Mouse (Mus musculus): ENCODE data around the gene Mcmbp. TPM values are rescaled to one million over a fixed set of nuclear protein-coding genes. Genes with fewer than 3 reads are reported as not detected.

Gene Mcmbp
- polyA plus RNA-seq, 1 experiment from 2014 or later: 59.0 TPM

DNA sequence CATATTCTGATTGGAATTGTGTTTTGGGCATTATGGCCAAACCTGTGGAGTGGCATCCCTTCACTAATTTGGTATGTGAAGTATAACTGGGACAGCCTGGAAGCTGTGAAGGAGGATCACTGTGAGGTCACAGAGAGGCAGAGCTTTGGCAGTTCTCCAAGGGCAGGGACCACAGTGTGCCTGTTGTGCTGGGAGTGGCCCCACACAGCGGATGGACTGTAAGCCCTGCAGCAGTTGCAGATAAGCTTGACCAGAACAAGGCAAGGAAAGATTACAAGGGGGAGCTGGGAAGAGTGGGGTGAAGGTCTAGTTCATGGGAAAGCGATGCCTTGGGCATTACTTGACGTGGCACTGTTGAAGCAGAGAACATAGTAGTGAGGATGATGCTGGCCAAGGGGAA lies 8.5 kb upstream of the Mcmbp start:
- Histone ChIP-seq H3K4me3 (replicated peaks; ENCODE audit: low read length) (no peak overlapping the region), H3K4me1 (replicated peaks; ENCODE audit: control insufficient read depth, insufficient read depth, low read length) (peaks cover 21% of the 10 kb centered on the region), H3K9me3 (ENCODE audit: control insufficient read depth, low read length) (no peaks in the 10 kb centered on the region), H3K27me3 (replicated peaks; ENCODE audit: control insufficient read depth, insufficient read depth, low read length) (no peaks in the 10 kb centered on the region), H3K9ac (replicated peaks; ENCODE audit: low read depth, low read length) (no peak overlapping the region), H3K4me2 (ENCODE audit: low read length) (no peak overlapping the region), H3K27ac (ENCODE audit: low read length) (no peak overlapping the region), H3K36me3 (ENCODE audit: control insufficient read depth, insufficient read depth) (peaks cover 6% of the 10 kb centered on the region)
- ATAC-seq: no peak
- WGBS: 72% methylated on average over 3 of the region's 3 CpGs

DNA sequence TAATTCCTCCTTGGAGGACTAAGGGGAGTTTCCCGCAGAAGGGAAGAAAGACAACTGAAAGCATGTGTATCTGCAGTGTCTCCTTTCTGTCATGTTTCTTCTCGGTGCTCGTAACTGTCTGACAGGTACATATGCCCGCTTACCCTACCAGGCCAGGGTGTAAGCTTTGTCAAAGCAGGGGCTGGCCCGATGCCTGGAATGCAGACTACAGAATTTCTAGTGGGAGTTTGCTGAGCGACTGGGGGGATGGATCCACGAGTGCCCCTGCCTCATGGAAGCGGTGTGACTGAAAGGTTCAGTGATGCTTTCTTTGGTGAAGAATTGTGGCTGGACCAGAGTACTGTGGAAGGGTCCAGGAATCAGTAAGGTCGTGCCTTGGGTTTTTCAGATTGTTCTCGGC lies 5.9 kb upstream of the Mcmbp start:
- ATAC-seq: no peak
- Histone ChIP-seq H3K4me3 (replicated peaks; ENCODE audit: low read length) (no peak overlapping the region), H3K4me1 (replicated peaks; ENCODE audit: control insufficient read depth, insufficient read depth, low read length) (peaks cover 21% of the 10 kb centered on the region), H3K27ac (ENCODE audit: low read length) (no peak overlapping the region), H3K27me3 (replicated peaks; ENCODE audit: control insufficient read depth, insufficient read depth, low read length) (peaks cover 7% of the 10 kb centered on the region; the same call in 1 of the 2 replicates), H3K9ac (replicated peaks; ENCODE audit: low read depth, low read length) (no peak overlapping the region; the same call in 1 of the 2 replicates), H3K9me3 (ENCODE audit: control insufficient read depth, low read length) (no peaks in the 10 kb centered on the region), H3K4me2 (ENCODE audit: low read length) (peak overlapping the region; percentile 88), H3K36me3 (ENCODE audit: control insufficient read depth, insufficient read depth) (no peaks in the 10 kb centered on the region; the same call in 1 of the 2 replicates)
- WGBS: 87% methylated on average over 10 of the region's 10 CpGs

DNA sequence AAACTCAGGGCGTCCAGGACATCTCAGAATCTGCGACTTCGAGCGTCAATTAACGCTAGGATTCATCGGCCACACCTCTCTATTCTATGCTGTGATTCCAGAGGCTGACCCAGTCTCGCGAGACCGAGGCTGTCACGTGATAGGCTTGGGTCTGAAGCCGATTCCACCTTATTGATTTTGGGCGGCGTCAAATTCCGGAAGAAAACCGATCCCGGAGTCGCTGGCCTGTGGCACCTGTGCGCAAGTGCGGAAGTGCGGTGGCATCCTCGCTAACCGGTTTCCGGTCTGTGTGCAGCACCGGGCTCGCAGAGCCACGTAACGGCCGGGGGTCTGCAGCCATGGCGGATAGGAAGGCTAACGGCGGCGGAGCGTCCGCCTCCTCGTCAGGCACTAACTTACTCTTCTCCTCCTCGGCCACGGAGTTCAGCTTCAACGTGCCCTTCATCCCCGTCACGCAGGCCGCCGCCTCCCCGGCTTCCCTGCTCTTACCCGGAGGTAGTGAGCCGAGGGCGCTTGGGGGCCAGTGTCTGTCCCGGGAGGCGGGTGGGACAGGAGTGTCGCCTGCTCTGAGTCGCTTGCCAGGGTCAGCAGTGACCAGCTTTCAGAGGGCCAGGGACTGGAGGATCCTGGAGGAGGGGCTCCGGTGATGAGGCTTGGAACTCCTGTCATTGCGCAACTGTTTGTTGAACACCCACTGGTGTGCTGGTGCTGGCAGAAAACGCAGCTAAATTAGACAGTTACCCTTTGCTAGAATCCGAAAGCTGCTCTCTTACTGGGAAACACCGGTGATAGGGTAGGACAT lies 4.6 kb upstream of the Mcmbp start, which contains the start of gene Sec23ip:
Gene Sec23ip (plus strand): TSS at position 260 of the 802 bp plus-strand sequence.
- peaks cover 7% of the 10 kb centered on the region; the same call in 1 of the 2 replicates for H3K27me3 ChIP-seq (replicated peaks; ENCODE audit: control insufficient read depth, insufficient read depth, low read length)
- H3K4me3 ChIP-seq (replicated peaks; ENCODE audit: low read length): peak within 1 kb of the TSS; percentile 89
- H3K4me2 ChIP-seq (ENCODE audit: low read length): peak within 1 kb of the TSS; percentile 88
- H3K9me3 ChIP-seq (ENCODE audit: control insufficient read depth, low read length): no peaks in the 10 kb centered on the region
- peak within 1 kb of the TSS; percentile 76 for H3K9ac ChIP-seq (replicated peaks; ENCODE audit: low read depth, low read length)
- ATAC-seq: peak; percentile 88
- H3K4me1 ChIP-seq (replicated peaks; ENCODE audit: control insufficient read depth, insufficient read depth, low read length): peaks cover 24% of the 10 kb centered on the region
- H3K27ac ChIP-seq (ENCODE audit: low read length): peak within 1 kb of the TSS; percentile 75
- whole genome bisulfite sequencing: under 1% methylated on average over 55 of the region's 55 CpGs
- H3K36me3 ChIP-seq (ENCODE audit: control insufficient read depth, insufficient read depth): no peaks in the 10 kb centered on the region

DNA sequence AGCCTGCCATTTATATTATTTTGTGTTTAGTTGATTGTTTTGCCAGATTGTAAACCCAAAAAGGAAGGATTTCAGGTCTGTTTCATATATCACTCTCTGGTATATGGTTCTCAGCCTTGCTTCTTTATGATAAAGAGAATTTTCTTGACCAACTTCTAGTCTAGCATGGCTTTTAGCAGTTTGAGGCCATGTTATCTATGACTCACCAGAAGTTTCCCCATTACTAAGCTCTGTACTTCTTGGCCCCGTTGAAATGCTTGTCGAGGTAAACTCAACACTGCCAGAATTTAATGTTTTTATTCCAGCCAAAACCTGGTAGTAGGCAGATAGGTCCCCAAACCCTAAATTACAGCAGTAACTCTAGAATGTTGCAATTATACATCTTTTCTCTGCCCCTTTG lies 3.6 kb upstream of the Mcmbp start:
- Histone ChIP-seq H3K36me3 (ENCODE audit: control insufficient read depth, insufficient read depth) (no peaks in the 10 kb centered on the region), H3K9ac (replicated peaks; ENCODE audit: low read depth, low read length) (no peak overlapping the region), H3K4me3 (replicated peaks; ENCODE audit: low read length) (peak overlapping the region; percentile 89), H3K27me3 (replicated peaks; ENCODE audit: control insufficient read depth, insufficient read depth, low read length) (peaks cover 7% of the 10 kb centered on the region; the same call in 1 of the 2 replicates), H3K4me1 (replicated peaks; ENCODE audit: control insufficient read depth, insufficient read depth, low read length) (peaks cover 28% of the 10 kb centered on the region), H3K4me2 (ENCODE audit: low read length) (peak overlapping the region; percentile 76), H3K27ac (ENCODE audit: low read length) (no peak overlapping the region), H3K9me3 (ENCODE audit: control insufficient read depth, low read length) (no peaks in the 10 kb centered on the region)
- 65% methylated on average over 2 of the region's 2 CpGs for WGBS
- no peak for ATAC-seq

DNA sequence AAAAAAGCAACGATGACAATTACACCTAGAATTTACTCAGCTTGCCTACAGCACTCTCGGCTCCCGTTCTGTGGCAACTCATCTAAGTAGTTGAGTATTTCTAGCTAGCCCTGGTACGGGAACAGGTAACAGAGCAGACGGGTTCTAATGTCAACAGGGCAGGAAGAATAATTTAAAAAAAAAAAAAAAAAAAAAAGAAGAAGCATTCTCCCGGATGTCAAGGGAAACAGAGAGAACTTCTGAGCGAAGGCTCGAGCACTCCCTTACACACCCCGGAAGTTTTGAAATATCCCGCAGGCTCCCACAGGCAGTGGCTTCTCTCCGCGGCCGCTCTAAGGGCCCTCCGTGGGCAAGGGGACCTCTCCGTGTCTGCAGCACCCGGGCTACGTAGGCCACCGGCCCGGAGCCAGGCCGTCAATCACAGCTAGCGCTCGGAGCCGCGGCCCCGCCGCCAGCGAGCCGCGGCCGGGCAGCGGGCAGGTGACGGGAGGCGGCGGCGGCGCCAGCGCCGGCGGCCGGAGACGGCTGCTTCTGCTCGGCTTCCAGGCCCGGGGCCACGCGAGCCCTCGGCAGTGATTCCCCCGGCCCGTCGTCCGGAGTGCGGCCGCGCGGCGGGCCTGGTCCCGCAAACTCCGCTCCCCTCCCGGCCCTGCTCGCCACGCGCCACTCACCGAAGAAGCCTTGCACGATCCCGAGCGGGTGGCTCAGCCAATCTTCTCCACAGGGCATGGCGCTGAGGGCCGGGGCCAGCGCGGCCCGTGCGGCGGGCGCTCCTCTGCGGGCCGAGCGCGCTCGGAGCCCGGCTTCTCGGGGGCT lies 625 bp downstream of the Mcmbp start:
- peak overlapping the region; percentile 95 for H3K9ac ChIP-seq (replicated peaks; ENCODE audit: low read depth, low read length)
- WGBS: 0% methylated on average over 62 of the region's 80 CpGs
- peak overlapping the region; percentile 84 for H3K27ac ChIP-seq (ENCODE audit: low read length)
- no peaks in the 10 kb centered on the region for H3K9me3 ChIP-seq (ENCODE audit: control insufficient read depth, low read length)
- H3K4me3 ChIP-seq (replicated peaks; ENCODE audit: low read length): peak overlapping the region; percentile 92
- H3K36me3 ChIP-seq (ENCODE audit: control insufficient read depth, insufficient read depth): peaks cover under 1% of the 10 kb centered on the region; the same call in 1 of the 2 replicates
- H3K27me3 ChIP-seq (replicated peaks; ENCODE audit: control insufficient read depth, insufficient read depth, low read length): peaks cover 7% of the 10 kb centered on the region; the same call in 1 of the 2 replicates
- peaks cover 23% of the 10 kb centered on the region for H3K4me1 ChIP-seq (replicated peaks; ENCODE audit: control insufficient read depth, insufficient read depth, low read length)
- H3K4me2 ChIP-seq (ENCODE audit: low read length): peak overlapping the region; percentile 91
- ATAC-seq: peak; percentile 41

DNA sequence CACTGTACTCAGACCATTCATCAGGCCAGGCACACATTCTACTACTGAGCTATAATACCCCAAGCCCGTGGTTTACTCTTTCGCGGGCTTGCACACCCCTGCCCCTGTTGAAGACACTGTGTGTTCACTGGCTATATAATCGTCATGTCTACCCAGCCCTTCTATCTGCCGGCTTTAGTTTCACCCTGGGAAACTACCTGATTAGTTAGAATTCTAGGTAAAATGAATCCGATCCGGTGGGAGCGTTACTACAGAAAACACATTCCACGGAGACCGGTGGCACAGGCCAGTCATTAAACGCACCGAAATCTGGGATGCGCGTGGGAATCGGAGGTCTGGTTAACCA lies 1.2 kb downstream of the Mcmbp start:
- Histone ChIP-seq H3K9me3 (ENCODE audit: control insufficient read depth, low read length) (no peaks in the 10 kb centered on the region), H3K27me3 (replicated peaks; ENCODE audit: control insufficient read depth, insufficient read depth, low read length) (peaks cover 7% of the 10 kb centered on the region; the same call in 1 of the 2 replicates), H3K4me2 (ENCODE audit: low read length) (peak overlapping the region; percentile 91), H3K9ac (replicated peaks; ENCODE audit: low read depth, low read length) (peak overlapping the region; percentile 95), H3K4me1 (replicated peaks; ENCODE audit: control insufficient read depth, insufficient read depth, low read length) (peaks cover 22% of the 10 kb centered on the region), H3K4me3 (replicated peaks; ENCODE audit: low read length) (peak overlapping the region; percentile 92), H3K36me3 (ENCODE audit: control insufficient read depth, insufficient read depth) (peaks cover 3% of the 10 kb centered on the region; the same call in 1 of the 2 replicates), H3K27ac (ENCODE audit: low read length) (no peak overlapping the region)
- WGBS: under 1% methylated on average over 15 of the region's 15 CpGs
- no peak for ATAC-seq

DNA sequence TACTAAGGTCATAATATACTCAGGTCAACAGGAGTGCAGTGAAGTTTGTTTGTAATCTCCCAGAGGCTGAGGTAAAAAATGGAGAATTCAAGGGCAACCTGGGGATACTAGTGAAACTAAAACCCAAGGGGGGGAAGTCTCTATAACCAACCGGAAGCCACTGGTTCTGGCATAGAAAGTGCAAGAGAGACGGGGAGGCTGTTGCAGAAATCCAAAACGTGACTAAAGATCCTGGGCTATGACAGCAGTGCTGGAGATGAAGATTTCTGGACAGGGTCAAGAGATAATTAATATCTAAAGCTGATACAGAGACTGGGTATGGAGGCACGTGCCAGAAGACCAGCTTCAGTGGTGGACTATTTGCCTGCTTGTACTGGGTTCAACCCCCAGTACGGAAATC lies 2.3 kb downstream of the Mcmbp start:
- Histone ChIP-seq H3K36me3 (ENCODE audit: control insufficient read depth, insufficient read depth) (peaks cover 3% of the 10 kb centered on the region; the same call in 1 of the 2 replicates), H3K27me3 (replicated peaks; ENCODE audit: control insufficient read depth, insufficient read depth, low read length) (peaks cover 4% of the 10 kb centered on the region; the same call in 1 of the 2 replicates), H3K27ac (ENCODE audit: low read length) (no peak overlapping the region), H3K4me1 (replicated peaks; ENCODE audit: control insufficient read depth, insufficient read depth, low read length) (peaks cover 20% of the 10 kb centered on the region), H3K9ac (replicated peaks; ENCODE audit: low read depth, low read length) (no peak overlapping the region), H3K4me3 (replicated peaks; ENCODE audit: low read length) (0 out of 2 replicates have a peak overlapping the region, but pooled peaks have one; percentile 92), H3K9me3 (ENCODE audit: control insufficient read depth, low read length) (no peaks in the 10 kb centered on the region), H3K4me2 (ENCODE audit: low read length) (no peak overlapping the region; the same call in 1 of the 2 replicates)
- WGBS: 78% methylated on average over 5 of the region's 5 CpGs
- ATAC-seq: no peak

DNA sequence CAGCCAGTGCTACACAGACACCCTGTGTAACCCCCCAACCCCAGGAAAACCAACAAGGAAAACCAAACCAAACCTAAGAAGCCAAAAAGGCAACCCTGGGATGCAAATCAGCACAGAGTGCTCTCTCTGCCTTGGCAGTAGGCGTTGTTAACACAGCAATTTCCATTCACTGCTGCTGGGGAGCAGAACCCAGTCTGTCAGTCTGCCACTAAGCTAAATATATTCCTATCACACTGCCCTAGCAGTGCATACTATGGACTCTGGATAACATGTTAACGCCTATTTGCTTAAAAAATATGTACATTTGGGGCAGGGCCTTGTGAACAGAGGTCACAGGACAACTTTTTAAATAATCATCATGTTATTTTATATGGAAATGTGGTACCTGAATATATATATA lies 8.7 kb downstream of the Mcmbp start:
- Histone ChIP-seq H3K4me2 (ENCODE audit: low read length) (no peak overlapping the region), H3K36me3 (ENCODE audit: control insufficient read depth, insufficient read depth) (peaks cover 3% of the 10 kb centered on the region; the same call in 1 of the 2 replicates), H3K9ac (replicated peaks; ENCODE audit: low read depth, low read length) (no peak overlapping the region), H3K9me3 (ENCODE audit: control insufficient read depth, low read length) (no peaks in the 10 kb centered on the region), H3K4me1 (replicated peaks; ENCODE audit: control insufficient read depth, insufficient read depth, low read length) (peaks cover 23% of the 10 kb centered on the region), H3K27ac (ENCODE audit: low read length) (peak overlapping the region; percentile 17; the same call in 1 of the 2 replicates), H3K27me3 (replicated peaks; ENCODE audit: control insufficient read depth, insufficient read depth, low read length) (no peaks in the 10 kb centered on the region), H3K4me3 (replicated peaks; ENCODE audit: low read length) (no peak overlapping the region)
- WGBS: 59% methylated on average over 2 of the region's 2 CpGs
- peak; percentile 55; the same call in 1 of the 2 replicates for ATAC-seq

DNA sequence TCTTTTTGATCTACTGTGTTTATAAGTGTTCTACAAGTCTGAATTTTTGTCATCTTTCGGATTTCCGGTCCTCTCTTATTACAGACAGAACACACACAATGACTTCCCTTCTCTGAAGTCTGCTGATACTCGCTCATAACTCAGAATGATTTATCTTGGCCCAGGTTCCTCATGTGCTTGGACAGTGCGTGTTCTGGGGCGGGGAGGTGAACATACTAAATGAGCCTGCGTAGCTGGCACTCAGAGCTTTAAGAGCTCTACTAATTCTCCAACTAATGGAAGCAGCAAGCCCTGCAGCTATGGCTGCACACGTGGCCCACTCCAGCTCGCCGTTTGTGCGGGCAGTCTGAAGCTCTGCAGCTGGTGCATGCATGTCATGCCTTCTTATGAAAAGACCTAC lies 11.6 kb downstream of the Mcmbp start:
- H3K4me1 ChIP-seq (replicated peaks; ENCODE audit: control insufficient read depth, insufficient read depth, low read length): peaks cover 32% of the 10 kb centered on the region
- no peak overlapping the region for H3K4me2 ChIP-seq (ENCODE audit: low read length)
- 94% methylated on average over 10 of the region's 10 CpGs for WGBS

More for the DNA sequence above, 11.6 kb downstream of the Mcmbp start:
- Histone ChIP-seq H3K27ac (ENCODE audit: low read length) (no peak overlapping the region), H3K36me3 (ENCODE audit: control insufficient read depth, insufficient read depth) (no peaks in the 10 kb centered on the region), H3K4me3 (replicated peaks; ENCODE audit: low read length) (no peak overlapping the region), H3K9ac (replicated peaks; ENCODE audit: low read depth, low read length) (no peak overlapping the region), H3K9me3 (ENCODE audit: control insufficient read depth, low read length) (no peaks in the 10 kb centered on the region), H3K27me3 (replicated peaks; ENCODE audit: control insufficient read depth, insufficient read depth, low read length) (no peaks in the 10 kb centered on the region)
- ATAC-seq: no peak
